Mouse (Mus musculus): ENCODE measurements at regions not wholly inside any gene's neighbourhood (a gene's known extent, or its start where the extent isn't known, plus 50 kb on each side); places are given as distances from the start of the nearest gene placed in this dataset.

GRCm38 (mm10) chr6:99874029-99874428, 147.8 kb upstream of the Prok2 start:
- no peak overlapping the region for H3K4me3 ChIP-seq (ENCODE audit: control insufficient read depth in 1 of 2, insufficient read depth in 1 of 2, low read depth in 1 of 2, low read length in 2 of 2)
- no peaks in the 10 kb centered on the region for H3K4me1 ChIP-seq (ENCODE audit: control insufficient read depth in 2 of 2, insufficient read depth in 2 of 2, low read length in 2 of 2)
- H3K27ac ChIP-seq (replicated peaks in 1 of 2; ENCODE audit: control insufficient read depth in 1 of 2, insufficient read depth in 1 of 2, low read depth in 2 of 2, low read length in 2 of 2), result no peak overlapping the region
- no peaks in the 10 kb centered on the region for H3K27me3 ChIP-seq (ENCODE audit: control insufficient read depth, insufficient read depth, low read length)
- no peak for ATAC-seq (ENCODE audit: insufficient number of reproducible peaks, insufficient read depth, low FRiP score, low read depth)
- 25% methylated on average over 4 of the region's 4 CpGs for WGBS
- no peaks in the 10 kb centered on the region for H3K36me3 ChIP-seq (ENCODE audit: control insufficient read depth, insufficient read depth, low read length)
- H3K9ac ChIP-seq (ENCODE audit: low read length), result no peak overlapping the region
- no peaks in the 10 kb centered on the region for H3K9me3 ChIP-seq (ENCODE audit: control insufficient read depth, low read length)
- H3K4me2 ChIP-seq (ENCODE audit: low read length), result no peak overlapping the region

- H3K9me3 ChIP-seq (ENCODE audit: control insufficient read depth, low read length), result no peaks in the 10 kb centered on the region
- no peak overlapping the region for H3K4me2 ChIP-seq (ENCODE audit: low read length)
- no peak overlapping the region for H3K27ac ChIP-seq (replicated peaks in 1 of 2; ENCODE audit: control insufficient read depth in 1 of 2, insufficient read depth in 1 of 2, low read depth in 2 of 2, low read length in 2 of 2)
- no peaks in the 10 kb centered on the region for H3K27me3 ChIP-seq (ENCODE audit: control insufficient read depth, insufficient read depth, low read length)
- H3K4me1 ChIP-seq (ENCODE audit: control insufficient read depth in 2 of 2, insufficient read depth in 2 of 2, low read length in 2 of 2), result no peaks in the 10 kb centered on the region
- H3K4me3 ChIP-seq (ENCODE audit: control insufficient read depth in 1 of 2, insufficient read depth in 1 of 2, low read depth in 1 of 2, low read length in 2 of 2), result no peak overlapping the region
- H3K36me3 ChIP-seq (ENCODE audit: control insufficient read depth, insufficient read depth, low read length), result no peaks in the 10 kb centered on the region
- 62% methylated on average over 9 of the region's 9 CpGs for WGBS
- ATAC-seq (ENCODE audit: insufficient number of reproducible peaks, insufficient read depth, low FRiP score, low read depth), result no peak
- H3K9ac ChIP-seq (ENCODE audit: low read length), result no peak overlapping the region
Observed at GRCm38 (mm10) chr6:99866061-99866460, 139.9 kb upstream of the Prok2 start.

GRCm38 (mm10) chr6:99864949-99865348, 138.8 kb upstream of the Prok2 start:
- no peaks in the 10 kb centered on the region for H3K36me3 ChIP-seq (ENCODE audit: control insufficient read depth, insufficient read depth, low read length)
- H3K4me2 ChIP-seq (ENCODE audit: low read length), result no peak overlapping the region
- no peak overlapping the region for H3K9ac ChIP-seq (ENCODE audit: low read length)
- no peaks in the 10 kb centered on the region for H3K4me1 ChIP-seq (ENCODE audit: control insufficient read depth in 2 of 2, insufficient read depth in 2 of 2, low read length in 2 of 2)
- no peaks in the 10 kb centered on the region for H3K9me3 ChIP-seq (ENCODE audit: control insufficient read depth, low read length)
- WGBS, result 49% methylated on average over 3 of the region's 3 CpGs
- H3K27me3 ChIP-seq (ENCODE audit: control insufficient read depth, insufficient read depth, low read length), result no peaks in the 10 kb centered on the region
- no peak for ATAC-seq (ENCODE audit: insufficient number of reproducible peaks, insufficient read depth, low FRiP score, low read depth)
- H3K4me3 ChIP-seq (ENCODE audit: control insufficient read depth in 1 of 2, insufficient read depth in 1 of 2, low read depth in 1 of 2, low read length in 2 of 2), result no peak overlapping the region
- no peak overlapping the region for H3K27ac ChIP-seq (replicated peaks in 1 of 2; ENCODE audit: control insufficient read depth in 1 of 2, insufficient read depth in 1 of 2, low read depth in 2 of 2, low read length in 2 of 2)

GRCm38 (mm10) chr6:99863418-99863817, 137.2 kb upstream of the Prok2 start:
- Histone ChIP-seq H3K27me3 (ENCODE audit: control insufficient read depth, insufficient read depth, low read length) (no peaks in the 10 kb centered on the region), H3K4me2 (ENCODE audit: low read length) (no peak overlapping the region), H3K27ac (replicated peaks in 1 of 2; ENCODE audit: control insufficient read depth in 1 of 2, insufficient read depth in 1 of 2, low read depth in 2 of 2, low read length in 2 of 2) (no peak overlapping the region), H3K4me3 (ENCODE audit: control insufficient read depth in 1 of 2, insufficient read depth in 1 of 2, low read depth in 1 of 2, low read length in 2 of 2) (no peak overlapping the region), H3K9me3 (ENCODE audit: control insufficient read depth, low read length) (no peaks in the 10 kb centered on the region), H3K9ac (ENCODE audit: low read length) (no peak overlapping the region), H3K36me3 (ENCODE audit: control insufficient read depth, insufficient read depth, low read length) (no peaks in the 10 kb centered on the region), H3K4me1 (ENCODE audit: control insufficient read depth in 2 of 2, insufficient read depth in 2 of 2, low read length in 2 of 2) (no peaks in the 10 kb centered on the region)
- WGBS, result 73% methylated on average over 9 of the region's 9 CpGs
- no peak for ATAC-seq (ENCODE audit: insufficient number of reproducible peaks, insufficient read depth, low FRiP score, low read depth)

GRCm38 (mm10) chr6:99857411-99857810, 131.2 kb upstream of the Prok2 start:
- Histone ChIP-seq H3K9me3 (ENCODE audit: control insufficient read depth, low read length) (no peaks in the 10 kb centered on the region), H3K27me3 (ENCODE audit: control insufficient read depth, insufficient read depth, low read length) (no peaks in the 10 kb centered on the region), H3K4me3 (ENCODE audit: control insufficient read depth in 1 of 2, insufficient read depth in 1 of 2, low read depth in 1 of 2, low read length in 2 of 2) (no peak overlapping the region), H3K4me2 (ENCODE audit: low read length) (no peak overlapping the region), H3K4me1 (ENCODE audit: control insufficient read depth in 2 of 2, insufficient read depth in 2 of 2, low read length in 2 of 2) (no peaks in the 10 kb centered on the region), H3K9ac (ENCODE audit: low read length) (no peak overlapping the region), H3K27ac (replicated peaks in 1 of 2; ENCODE audit: control insufficient read depth in 1 of 2, insufficient read depth in 1 of 2, low read depth in 2 of 2, low read length in 2 of 2) (no peak overlapping the region), H3K36me3 (ENCODE audit: control insufficient read depth, insufficient read depth, low read length) (no peaks in the 10 kb centered on the region)
- no peak for ATAC-seq (ENCODE audit: insufficient number of reproducible peaks, insufficient read depth, low FRiP score, low read depth)
- WGBS, result 69% methylated on average over 6 of the region's 6 CpGs

GRCm38 (mm10) chr6:99853716-99854115, 127.5 kb upstream of the Prok2 start:
- ATAC-seq (ENCODE audit: insufficient number of reproducible peaks, insufficient read depth, low FRiP score, low read depth), result no peak
- Histone ChIP-seq H3K4me1 (ENCODE audit: control insufficient read depth in 2 of 2, insufficient read depth in 2 of 2, low read length in 2 of 2) (no peaks in the 10 kb centered on the region), H3K36me3 (ENCODE audit: control insufficient read depth, insufficient read depth, low read length) (no peaks in the 10 kb centered on the region), H3K9ac (ENCODE audit: low read length) (no peak overlapping the region), H3K27me3 (ENCODE audit: control insufficient read depth, insufficient read depth, low read length) (no peaks in the 10 kb centered on the region), H3K4me2 (ENCODE audit: low read length) (no peak overlapping the region), H3K27ac (replicated peaks in 1 of 2; ENCODE audit: control insufficient read depth in 1 of 2, insufficient read depth in 1 of 2, low read depth in 2 of 2, low read length in 2 of 2) (no peak overlapping the region), H3K9me3 (ENCODE audit: control insufficient read depth, low read length) (no peaks in the 10 kb centered on the region), H3K4me3 (ENCODE audit: control insufficient read depth in 1 of 2, insufficient read depth in 1 of 2, low read depth in 1 of 2, low read length in 2 of 2) (no peak overlapping the region)
- 48% methylated on average over 3 of the region's 3 CpGs for WGBS

- no peak for ATAC-seq (ENCODE audit: insufficient number of reproducible peaks, insufficient read depth, low FRiP score, low read depth)
- no peak overlapping the region for H3K4me3 ChIP-seq (ENCODE audit: control insufficient read depth in 1 of 2, insufficient read depth in 1 of 2, low read depth in 1 of 2, low read length in 2 of 2)
- H3K9me3 ChIP-seq (ENCODE audit: control insufficient read depth, low read length), result no peaks in the 10 kb centered on the region
- no peak overlapping the region for H3K4me2 ChIP-seq (ENCODE audit: low read length)
- no peak overlapping the region for H3K27ac ChIP-seq (replicated peaks in 1 of 2; ENCODE audit: control insufficient read depth in 1 of 2, insufficient read depth in 1 of 2, low read depth in 2 of 2, low read length in 2 of 2)
- H3K36me3 ChIP-seq (ENCODE audit: control insufficient read depth, insufficient read depth, low read length), result no peaks in the 10 kb centered on the region
- 78% methylated on average over 1 of the region's 1 CpGs for WGBS
- no peaks in the 10 kb centered on the region for H3K27me3 ChIP-seq (ENCODE audit: control insufficient read depth, insufficient read depth, low read length)
- H3K9ac ChIP-seq (ENCODE audit: low read length), result no peak overlapping the region
- H3K4me1 ChIP-seq (ENCODE audit: control insufficient read depth in 2 of 2, insufficient read depth in 2 of 2, low read length in 2 of 2), result no peaks in the 10 kb centered on the region
Observed at GRCm38 (mm10) chr6:99850706-99851105, 124.5 kb upstream of the Prok2 start.

- Histone ChIP-seq H3K9me3 (ENCODE audit: control insufficient read depth, low read length) (no peaks in the 10 kb centered on the region), H3K4me3 (ENCODE audit: control insufficient read depth in 1 of 2, insufficient read depth in 1 of 2, low read depth in 1 of 2, low read length in 2 of 2) (no peak overlapping the region), H3K27me3 (ENCODE audit: control insufficient read depth, insufficient read depth, low read length) (0 out of 2 replicates have a peak, but pooled peaks cover 3% of the 10 kb centered on the region), H3K36me3 (ENCODE audit: control insufficient read depth, insufficient read depth, low read length) (no peaks in the 10 kb centered on the region), H3K4me1 (ENCODE audit: control insufficient read depth in 2 of 2, insufficient read depth in 2 of 2, low read length in 2 of 2) (no peaks in the 10 kb centered on the region; a peak in 1 of 4 replicates), H3K9ac (ENCODE audit: low read length) (no peak overlapping the region), H3K27ac (replicated peaks in 1 of 2; ENCODE audit: control insufficient read depth in 1 of 2, insufficient read depth in 1 of 2, low read depth in 2 of 2, low read length in 2 of 2) (no peak overlapping the region), H3K4me2 (ENCODE audit: low read length) (no peak overlapping the region)
- 70% methylated on average over 4 of the region's 4 CpGs for WGBS
- no peak for ATAC-seq (ENCODE audit: insufficient number of reproducible peaks, insufficient read depth, low FRiP score, low read depth)
Observed at GRCm38 (mm10) chr6:99845508-99845846, 119.3 kb upstream of the Prok2 start.

Measured in heart, embryonic 14.5 days (tissue).